Mouse (Mus musculus) bone marrow macrophage, adult 2 months (primary cell): ENCODE measurements around the gene C9.

ENCODE experiments used
- CTCF ChIP-seq: IDR thresholded peaks from 2 replicates; pipeline ENCODE4 v1.5.1; 2012; ENCODE audit warnings: low read depth, mild to moderate bottlenecking, low read length, moderate library complexity
- POLR2A ChIP-seq: IDR thresholded peaks from 2 replicates; pipeline ENCODE4 v1.6.1; 2012; ENCODE audit warnings: mild to moderate bottlenecking, low read depth, low read length, borderline replicate concordance

- TF ChIP-seq CTCF (no peak), POLR2A (no peak)
Observed at GRCm38 (mm10) chr15:6533858-6534343, 88.8 kb downstream of the C9 start.
